In the genomic region with DNA sequence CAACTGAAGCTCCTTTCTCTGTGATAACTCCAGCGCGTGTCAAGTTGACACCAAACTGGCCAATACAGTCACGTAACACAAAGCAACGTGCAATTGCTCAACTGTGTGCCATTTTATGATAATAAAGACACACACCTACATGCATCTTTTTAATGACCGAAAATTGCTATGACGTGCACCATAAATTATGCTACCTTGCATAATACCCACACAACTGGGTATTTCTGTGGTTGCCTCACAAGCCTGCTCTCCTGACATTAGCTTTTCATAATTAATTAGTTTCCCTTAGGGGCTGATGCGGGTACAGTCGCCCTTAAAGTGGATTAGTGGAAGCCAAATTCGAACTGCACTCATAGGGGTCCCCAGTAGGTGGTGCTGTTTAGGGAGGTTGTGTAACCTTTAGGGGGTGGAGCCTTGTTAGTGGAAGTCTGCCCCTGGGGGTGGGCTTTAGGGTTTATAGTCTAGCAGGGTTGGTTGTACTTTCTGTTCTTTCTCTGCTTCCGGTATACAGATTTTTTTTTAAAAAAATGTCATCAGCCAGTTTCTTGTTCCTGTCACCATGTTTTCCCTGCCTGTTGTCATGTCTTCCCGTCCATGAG, we compare ENCODE assay signal across 11 mouse cellular contexts. TPM values are rescaled to one million over a fixed set of nuclear protein-coding genes. Genes with fewer than 3 reads are reported as not detected.
DNase-seq lines count a peak whose midpoint lies in the region; ATAC-seq and TF ChIP-seq lines count a peak whose summit lies in the region.
"Had no signal": no experiment of that assay in that cellular context is flagged by ENCODE, and none has a peak within 500 bp of the region (broad histone marks: within the 10 kb centered on the region; RNA-seq: fewer than 3 reads in every experiment).

No protein-coding gene starts in this region.

- TF ChIP-seq CTCF in kidney, adult 2 months (conservative IDR thresholded peaks at IDR 0.05; ENCODE audit: insufficient read depth, insufficient read length, low read depth, low read length), result 0 out of 2 replicates have a peak, but pooled peaks have one; percentile 15
- TF ChIP-seq CTCF in testis, adult 2 months (IDR thresholded peaks at IDR 0.05; ENCODE audit: control insufficient read depth, insufficient read depth, insufficient replicate concordance, low read depth, low read length), result peak; percentile 19; the same call in 1 of the 2 replicates

- TF ChIP-seq POLR2A in kidney, adult 2 months (IDR thresholded peaks at IDR 0.05; ENCODE audit: low read depth, low read length), result no peak
- no peak for TF ChIP-seq POLR2A in testis, adult 2 months (IDR thresholded peaks at IDR 0.05; ENCODE audit: control insufficient read depth, low read depth, low read length)

- H3K27me3 ChIP-seq in kidney, adult 2 months (replicated peaks; ENCODE audit: control insufficient read depth, insufficient read depth, low read length), result no peaks in the 10 kb centered on the region
- H3K27me3 ChIP-seq in kidney, embryonic 16.5 days (ENCODE audit: insufficient read depth, low read length), result no peaks in the 10 kb centered on the region
- H3K27me3 ChIP-seq in testis, adult 2 months (ENCODE audit: control insufficient read depth, insufficient read depth, low read length), result no peaks in the 10 kb centered on the region
- no peaks in the 10 kb centered on the region for H3K27me3 ChIP-seq in hindbrain, embryonic 16.5 days (replicated peaks; ENCODE audit: control insufficient read depth, insufficient read depth, low read length)

- no peak overlapping the region for H3K9ac ChIP-seq in kidney, embryonic 16.5 days (replicated peaks; ENCODE audit: low read length)
- no peak overlapping the region for H3K9ac ChIP-seq in hindbrain, embryonic 16.5 days (ENCODE audit: low read depth, low read length)
- H3K9ac ChIP-seq: limb, embryonic 13.5 days had no signal

- H3K9me3 ChIP-seq in kidney, embryonic 16.5 days (ENCODE audit: low read length), result no peaks in the 10 kb centered on the region
- H3K9me3 ChIP-seq in hindbrain, embryonic 16.5 days (ENCODE audit: control insufficient read depth, low read length), result no peaks in the 10 kb centered on the region
- H3K9me3 ChIP-seq: limb, embryonic 13.5 days had no signal

- no peaks in the 10 kb centered on the region for H3K4me1 ChIP-seq in kidney, adult 2 months (ENCODE audit: control insufficient read depth, insufficient read depth, low read length)
- H3K4me1 ChIP-seq in kidney, embryonic 16.5 days (ENCODE audit: insufficient read depth, low read length), result no peaks in the 10 kb centered on the region
- H3K4me1 ChIP-seq in testis, adult 2 months (ENCODE audit: control insufficient read depth, insufficient read depth, low read length), result 0 out of 2 replicates have a peak, but pooled peaks cover 3% of the 10 kb centered on the region
- H3K4me1 ChIP-seq in hindbrain, embryonic 16.5 days (ENCODE audit: control insufficient read depth, insufficient read depth, low read depth, low read length), result no peaks in the 10 kb centered on the region
- H3K4me1 ChIP-seq: limb, embryonic 13.5 days had no signal

- no peak for DNase-seq in kidney, adult 2 months
- DNase-seq in testis, postnatal 14 days (ENCODE audit: low spot score), result no peak
- DNase-seq in embryo, embryonic 10 days (ENCODE audit: low spot score), result peak; percentile 24
- DNase-seq in retina, postnatal 7 days (ENCODE audit: low read depth, low spot score), result peak; percentile 35
- no peak for DNase-seq in spleen, postnatal 4 days (ENCODE audit: low spot score in 2 of 2)

- no peak overlapping the region for H3K4me3 ChIP-seq in kidney, adult 2 months (ENCODE audit: insufficient read depth, low read depth, low read length)
- no peak overlapping the region for H3K4me3 ChIP-seq in kidney, embryonic 16.5 days (ENCODE audit: low read length)
- H3K4me3 ChIP-seq in testis, adult 2 months (ENCODE audit: control insufficient read depth, low read depth, low read length), result no peak overlapping the region
- no peak overlapping the region for H3K4me3 ChIP-seq in hindbrain, embryonic 16.5 days (ENCODE audit: low read length)
- H3K4me3 ChIP-seq: limb, embryonic 13.5 days had no signal

- WGBS in kidney, adult 2 months, result 74% methylated on average over 11 of the region's 11 CpGs
- 72% methylated on average over 11 of the region's 11 CpGs for WGBS in kidney, embryonic 16.5 days
- WGBS in hindbrain, embryonic 16.5 days, result 68% methylated on average over 11 of the region's 11 CpGs

- no peak overlapping the region for H3K27ac ChIP-seq in kidney, adult 2 months (ENCODE audit: insufficient read depth, low read depth, low read length)
- no peak overlapping the region for H3K27ac ChIP-seq in kidney, embryonic 16.5 days (ENCODE audit: low read length)
- H3K27ac ChIP-seq in testis, adult 2 months (ENCODE audit: control insufficient read depth, insufficient read depth, low read depth, low read length), result no peak overlapping the region
- H3K27ac ChIP-seq in hindbrain, embryonic 16.5 days (ENCODE audit: low read depth, low read length), result no peak overlapping the region
- H3K27ac ChIP-seq: limb, embryonic 13.5 days had no signal

- no peaks in the 10 kb centered on the region for H3K36me3 ChIP-seq in kidney, adult 2 months (ENCODE audit: control insufficient read depth, insufficient read depth, low read length)
- H3K36me3 ChIP-seq in kidney, embryonic 16.5 days (ENCODE audit: insufficient read depth, low read length), result no peaks in the 10 kb centered on the region
- H3K36me3 ChIP-seq in testis, adult 2 months (ENCODE audit: control insufficient read depth, insufficient read depth, low read length), result no peaks in the 10 kb centered on the region
- no peaks in the 10 kb centered on the region for H3K36me3 ChIP-seq in hindbrain, embryonic 16.5 days (ENCODE audit: control insufficient read depth, insufficient read depth, low read length)
- H3K36me3 ChIP-seq: limb, embryonic 13.5 days had no signal

- ATAC-seq in kidney, embryonic 16.5 days (ENCODE audit: low FRiP score, low TSS enrichment), result no peak
- ATAC-seq in hindbrain, embryonic 16.5 days, result no peak

- H3K4me2 ChIP-seq in kidney, embryonic 16.5 days (replicated peaks; ENCODE audit: low read depth, low read length), result no peak overlapping the region
- no peak overlapping the region for H3K4me2 ChIP-seq in hindbrain, embryonic 16.5 days (ENCODE audit: low read length)
- H3K4me2 ChIP-seq: heart, embryonic 11.5 days; limb, embryonic 13.5 days had no signal

RNA-seq across cellular contexts. Expression of gene Piwil1, which starts 30.2 kb away (rescaled TPM):
- 0.03 and 0.06 TPM in 2 replicates for polyA plus RNA-seq in kidney, adult 2 months (2012; rRNA removed)
- 0.05 TPM in 1 of 2 replicates, not detected in the other for polyA plus RNA-seq in kidney, embryonic 16.5 days (2015; fragmentation: Nextera tagmentation; extraction: Ambion mirVana)
- 247 and 266 TPM in 2 replicates for polyA plus RNA-seq in testis, adult 2 months (2012; rRNA removed)
- polyA plus RNA-seq in hindbrain, embryonic 16.5 days (2015; fragmentation: Nextera tagmentation; extraction: Ambion mirVana), result 0.47 and 0.53 TPM in 2 replicates
- polyA plus RNA-seq: heart, embryonic 11.5 days; kidney, embryonic 14.5 days; limb, embryonic 13.5 days had no signal

Comparison
In these comparisons a context has a peak if more than half of its experiments do, and no peak if none do; other contexts are left out.
1. DNase-seq: peak in embryo, embryonic 10 days (single experiment) and retina, postnatal 7 days (single experiment); none in kidney, adult 2 months (single experiment), testis, postnatal 14 days (single experiment) and spleen, postnatal 4 days (0 of 2).
2. RNA of gene Piwil1, which starts 30.2 kb away (polyA plus RNA-seq): 247 to 266 TPM in testis, adult 2 months; 0.47 to 0.53 TPM in hindbrain, embryonic 16.5 days, 0.03 to 0.06 TPM in kidney, adult 2 months and 0.05 TPM in kidney, embryonic 16.5 days; every median in the first group is over 100 times any median in the second.